ENCODE assay signal across 11 mouse cellular contexts in the genomic region with DNA sequence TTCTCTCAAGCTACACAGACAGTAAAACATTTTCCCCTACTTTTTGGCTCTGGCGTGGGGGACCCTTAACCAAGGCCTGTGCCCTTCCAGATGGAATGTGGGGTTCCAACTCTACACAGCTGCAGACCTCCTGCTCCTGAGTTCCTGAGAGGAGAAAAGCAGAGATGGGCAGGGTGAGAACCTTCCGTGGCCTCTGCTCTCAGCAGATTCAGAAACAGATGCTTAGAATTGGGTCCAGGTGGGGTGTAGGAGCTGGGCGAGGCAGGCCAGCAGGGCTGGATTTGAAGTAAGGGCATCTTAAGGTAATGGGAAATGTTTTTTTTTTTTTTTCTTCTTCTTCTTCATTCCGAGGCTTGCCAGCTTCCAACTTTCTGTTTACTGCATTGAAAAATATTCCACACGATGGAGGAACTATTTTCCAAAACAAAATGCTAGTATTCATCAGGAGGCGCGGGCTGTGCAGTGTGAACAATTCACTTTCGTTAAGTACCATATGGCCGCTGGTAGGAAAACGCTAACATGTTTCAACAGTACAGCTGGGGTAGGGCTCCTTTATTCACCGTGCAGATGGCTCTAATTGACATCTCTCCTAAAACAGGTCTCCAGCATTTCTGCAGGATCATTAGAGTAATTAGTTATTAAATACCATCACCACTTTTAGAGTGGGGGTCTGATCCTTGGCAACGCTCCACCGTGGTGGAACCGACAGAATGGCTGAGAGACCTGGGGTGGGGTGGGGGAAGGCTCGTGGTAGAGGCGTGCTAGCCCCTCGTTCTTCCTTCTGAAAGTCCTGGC.
DNase-seq lines count a peak whose midpoint lies in the region; ATAC-seq and TF ChIP-seq lines count a peak whose summit lies in the region.
"Had no signal": no experiment of that assay in that cellular context is flagged by ENCODE, and none has a peak within 500 bp of the region (broad histone marks: within the 10 kb centered on the region; RNA-seq: fewer than 3 reads in every experiment).

No protein-coding gene starts in this region.

- no peaks in the 10 kb centered on the region for H3K27me3 ChIP-seq in neural tube, embryonic 13.5 days
- H3K27me3 ChIP-seq in hindbrain, embryonic 10.5 days (ENCODE audit: insufficient read depth, poor library complexity, severe bottlenecking), result no peaks in the 10 kb centered on the region
- no peaks in the 10 kb centered on the region for H3K27me3 ChIP-seq in heart, embryonic 10.5 days (ENCODE audit: insufficient read depth, poor library complexity, severe bottlenecking)
- H3K27me3 ChIP-seq in cerebellum, adult 2 months (ENCODE audit: control insufficient read depth, insufficient read depth, low read length), result no peaks in the 10 kb centered on the region
- H3K27me3 ChIP-seq: kidney, embryonic 15.5 days had no signal

- WGBS in neural tube, embryonic 13.5 days, result 45% methylated on average over 17 of the region's 17 CpGs
- 76% methylated on average over 17 of the region's 17 CpGs for WGBS in hindbrain, embryonic 10.5 days
- 85% methylated on average over 17 of the region's 17 CpGs for WGBS in heart, embryonic 10.5 days
- 78% methylated on average over 17 of the region's 17 CpGs for WGBS in cerebellum, adult 2 months

- TF ChIP-seq POLR2A in cerebellum, adult 2 months (IDR thresholded peaks at IDR 0.05; ENCODE audit: borderline replicate concordance, insufficient read depth, low read length), result no peak

- H3K4me3 ChIP-seq in neural tube, embryonic 13.5 days, result no peak overlapping the region
- no peak overlapping the region for H3K4me3 ChIP-seq in hindbrain, embryonic 10.5 days
- H3K4me3 ChIP-seq in heart, embryonic 10.5 days, result no peak overlapping the region
- H3K4me3 ChIP-seq in cerebellum, adult 2 months (replicated peaks; ENCODE audit: insufficient read depth, low read depth, low read length), result no peak overlapping the region
- H3K4me3 ChIP-seq: kidney, embryonic 15.5 days had no signal

- no peaks in the 10 kb centered on the region for H3K36me3 ChIP-seq in neural tube, embryonic 13.5 days
- no peaks in the 10 kb centered on the region for H3K36me3 ChIP-seq in hindbrain, embryonic 10.5 days
- no peaks in the 10 kb centered on the region for H3K36me3 ChIP-seq in heart, embryonic 10.5 days
- H3K36me3 ChIP-seq: kidney, embryonic 15.5 days had no signal

- TF ChIP-seq CTCF in cerebellum, adult 2 months (IDR thresholded peaks at IDR 0.05; ENCODE audit: borderline replicate concordance, insufficient read depth, low read depth, low read length), result no peak

- H3K9ac ChIP-seq in neural tube, embryonic 13.5 days, result no peak overlapping the region
- H3K9ac ChIP-seq: kidney, embryonic 15.5 days had no signal

- peak; percentile 65 for ATAC-seq in neural tube, embryonic 13.5 days (ENCODE audit: low read depth)

- DNase-seq in neural tube, embryonic 10.5 days (ENCODE audit: extremely low spot score, low spot score), result no peak
- DNase-seq in hindbrain, embryonic 10.5 days (ENCODE audit: low spot score), result no peak
- DNase-seq in layer of hippocampus, postnatal 14 days (ENCODE audit: low spot score in 2 of 2), result peak; percentile 49 to 85
- no peak for DNase-seq in heart, embryonic 10.5 days (ENCODE audit: low spot score)
- DNase-seq in cerebellum, adult 11 months, result no peak
- no peak for DNase-seq in cerebellum, adult 2 months
- DNase-seq: gastrocnemius, postnatal 25 days; left cerebral cortex, postnatal 4 days; right cerebral cortex, adult 18-20 months had no signal

- H3K4me1 ChIP-seq in neural tube, embryonic 13.5 days (replicated peaks), result peaks cover 48% of the 10 kb centered on the region
- peaks cover 30% of the 10 kb centered on the region for H3K4me1 ChIP-seq in hindbrain, embryonic 10.5 days (replicated peaks)
- peaks cover 32% of the 10 kb centered on the region; the same call in 1 of the 2 replicates for H3K4me1 ChIP-seq in heart, embryonic 10.5 days
- H3K4me1 ChIP-seq in cerebellum, adult 2 months (ENCODE audit: control insufficient read depth, insufficient read depth, low read length), result peaks cover 11% of the 10 kb centered on the region

- no peak overlapping the region for H3K4me2 ChIP-seq in neural tube, embryonic 13.5 days
- H3K4me2 ChIP-seq: kidney, embryonic 15.5 days had no signal

- no peaks in the 10 kb centered on the region for H3K9me3 ChIP-seq in neural tube, embryonic 13.5 days
- H3K9me3 ChIP-seq in hindbrain, embryonic 10.5 days, result no peaks in the 10 kb centered on the region
- H3K9me3 ChIP-seq in heart, embryonic 10.5 days, result no peaks in the 10 kb centered on the region
- H3K9me3 ChIP-seq: kidney, embryonic 15.5 days had no signal

- H3K27ac ChIP-seq in neural tube, embryonic 13.5 days (replicated peaks), result peak overlapping the region; percentile 46; the same call in 1 of the 2 replicates
- H3K27ac ChIP-seq in hindbrain, embryonic 10.5 days, result peak overlapping the region; percentile 46; the same call in 1 of the 2 replicates
- no peak overlapping the region for H3K27ac ChIP-seq in heart, embryonic 10.5 days
- H3K27ac ChIP-seq in cerebellum, adult 2 months (ENCODE audit: insufficient read depth, low read length), result no peak overlapping the region
- H3K27ac ChIP-seq: kidney, embryonic 15.5 days had no signal

Comparison
In these comparisons a context has a peak if more than half of its experiments do, and no peak if none do; other contexts are left out.
1. H3K27ac ChIP-seq: peak in neural tube, embryonic 13.5 days (single experiment) and hindbrain, embryonic 10.5 days (single experiment); none in heart, embryonic 10.5 days (single experiment) and cerebellum, adult 2 months (single experiment).
2. DNase-seq: peak in layer of hippocampus, postnatal 14 days (2 of 2); none in neural tube, embryonic 10.5 days (single experiment), hindbrain, embryonic 10.5 days (single experiment), heart, embryonic 10.5 days (single experiment), cerebellum, adult 11 months (single experiment) and cerebellum, adult 2 months (0 of 2).